Mouse (Mus musculus) kidney, adult 2 months (tissue): Measurements from ENCODE around the gene Npas3. TPM values are rescaled to one million over a fixed set of nuclear protein-coding genes. Genes with fewer than 3 reads are reported as not detected.
A peak's percentile ranks its signal among the peaks of the same experiment; 100 is the strongest.

ENCODE experiments used
- DNase-seq: peaks from one replicate; pipeline ENCODE4 v3.0.0; 2021
- H3K27ac ChIP-seq: fragments of 200-500 bp; 2 replicates; pipeline ENCODE4 v1.5.1; 2012; ENCODE audit warnings: low read depth, low read length, control low read depth, inconsistent platforms; ENCODE audit not compliant: insufficient read depth
- H3K27me3 ChIP-seq: fragments of 200-500 bp; replicated peaks from 2 replicates; pipeline ENCODE4 v1.6.1; 2012; ENCODE audit warnings: mild to moderate bottlenecking, moderate library complexity, low read length, inconsistent platforms; ENCODE audit not compliant: control insufficient read depth, insufficient read depth
- H3K36me3 ChIP-seq: fragments of 200-500 bp; 2 replicates; pipeline ENCODE4 v1.6.1; 2012; ENCODE audit warnings: mild to moderate bottlenecking, moderate library complexity, low read length, inconsistent platforms; ENCODE audit not compliant: control insufficient read depth, insufficient read depth
- H3K4me1 ChIP-seq: fragments of 200-500 bp; 2 replicates; pipeline ENCODE4 v1.6.1; 2011; ENCODE audit warnings: low read length; ENCODE audit not compliant: control insufficient read depth, insufficient read depth
- H3K4me3 ChIP-seq: fragments of 200-500 bp; 2 replicates; pipeline ENCODE4 v1.5.1; 2011; ENCODE audit warnings: mild to moderate bottlenecking, low read depth, low read length, control low read depth; ENCODE audit not compliant: insufficient read depth
- CTCF ChIP-seq: fragments of 200-500 bp; conservative IDR thresholded peaks from 2 replicates; pipeline ENCODE4 v1.5.1; 2011; ENCODE audit warnings: low read depth, mild to moderate bottlenecking, control low read depth, low read length, moderate library complexity, mixed read lengths; ENCODE audit not compliant: insufficient read depth, insufficient read length
- POLR2A ChIP-seq: fragments of 200-500 bp; IDR thresholded peaks from one replicate; pipeline ENCODE4 v1.6.1; 2011; ENCODE audit warnings: low read depth, low read length, control low read depth
- WGBS: fragments of 180-500 bp; shearing (Covaris S2); methylation state at CpG from one replicate; pipeline ENCODE4 v1.1.7; 2018; 5-methylcytosine and 5-hydroxymethylcytosine counted together
- polyA plus RNA-seq: library from polyadenylated mRNA; depleted of rRNA; stranded (reverse); fragments of >200 nt; gene quantifications from 2 replicates; pipeline ENCODE4 v1.2.3, GENCODE M21; 2012

The Npas3 gene
- polyA plus RNA-seq, 1 experiment = 0.11 TPM

- DNase-seq = peak; percentile 23
- 98% methylated on average over 6 of the region's 6 CpGs for WGBS
- no peaks in the 10 kb centered on the region for H3K27me3 ChIP-seq
- no peak overlapping the region for H3K27ac ChIP-seq
- H3K4me1 ChIP-seq = no peaks in the 10 kb centered on the region
- H3K36me3 ChIP-seq = no peaks in the 10 kb centered on the region
- no peak overlapping the region for H3K4me3 ChIP-seq
- TF ChIP-seq POLR2A (no peak), CTCF (peak; percentile 38)
These were observed 743.9 kb downstream of the Npas3 start for GRCm38 (mm10) chr12:53992411-53992810.

- DNase-seq = no peak
- no peaks in the 10 kb centered on the region for H3K36me3 ChIP-seq
- H3K4me3 ChIP-seq = no peak overlapping the region
- no peak for TF ChIP-seq CTCF
- no peak for TF ChIP-seq POLR2A
- H3K27me3 ChIP-seq = no peaks in the 10 kb centered on the region
- H3K27ac ChIP-seq = no peak overlapping the region
- WGBS = 72% methylated on average over 5 of the region's 5 CpGs
- no peaks in the 10 kb centered on the region for H3K4me1 ChIP-seq
These were observed 747.2 kb downstream of the Npas3 start for GRCm38 (mm10) chr12:53995710-53996109.

- no peak for DNase-seq
- no peaks in the 10 kb centered on the region for H3K4me1 ChIP-seq
- no peaks in the 10 kb centered on the region for H3K27me3 ChIP-seq
- H3K27ac ChIP-seq = no peak overlapping the region
- WGBS = 81% methylated on average over 3 of the region's 3 CpGs
- no peaks in the 10 kb centered on the region for H3K36me3 ChIP-seq
- TF ChIP-seq CTCF = no peak
- no peak for TF ChIP-seq POLR2A
- H3K4me3 ChIP-seq = no peak overlapping the region
These were observed 748.7 kb downstream of the Npas3 start for GRCm38 (mm10) chr12:53997141-53997540.

GRCm38 (mm10) chr12:53999647-54000637 lies 751.5 kb downstream of the Npas3 start:
- TF ChIP-seq CTCF (no peak), POLR2A (no peak)
- no peak overlapping the region for H3K27ac ChIP-seq
- no peaks in the 10 kb centered on the region; the same call in 1 of the 2 replicates for H3K27me3 ChIP-seq
- no peak overlapping the region for H3K4me3 ChIP-seq
- no peak for DNase-seq
- 28% methylated on average over 15 of the region's 15 CpGs for WGBS
- H3K36me3 ChIP-seq = no peaks in the 10 kb centered on the region
- H3K4me1 ChIP-seq = no peaks in the 10 kb centered on the region

GRCm38 (mm10) chr12:54002496-54002895 lies 754.0 kb downstream of the Npas3 start:
- H3K4me3 ChIP-seq = no peak overlapping the region
- H3K27ac ChIP-seq = no peak overlapping the region
- no peaks in the 10 kb centered on the region for H3K4me1 ChIP-seq
- TF ChIP-seq CTCF = no peak
- 80% methylated on average over 4 of the region's 4 CpGs for WGBS
- H3K36me3 ChIP-seq = no peaks in the 10 kb centered on the region
- DNase-seq = no peak
- H3K27me3 ChIP-seq = no peaks in the 10 kb centered on the region; the same call in 1 of the 2 replicates

- Histone ChIP-seq H3K36me3 (no peaks in the 10 kb centered on the region), H3K27me3 (no peaks in the 10 kb centered on the region; the same call in 1 of the 2 replicates), H3K4me1 (no peaks in the 10 kb centered on the region), H3K4me3 (no peak overlapping the region), H3K27ac (no peak overlapping the region)
- WGBS = 54% methylated on average over 8 of the region's 8 CpGs
- no peak for DNase-seq
- TF ChIP-seq CTCF (no peak), POLR2A (no peak)
These were observed 756.1 kb downstream of the Npas3 start for GRCm38 (mm10) chr12:54004606-54005005.

GRCm38 (mm10) chr12:54005546-54005945 lies 757.1 kb downstream of the Npas3 start:
- Histone ChIP-seq H3K4me3 (no peak overlapping the region), H3K36me3 (no peaks in the 10 kb centered on the region), H3K27ac (no peak overlapping the region), H3K27me3 (no peaks in the 10 kb centered on the region; the same call in 1 of the 2 replicates), H3K4me1 (no peaks in the 10 kb centered on the region)
- DNase-seq = no peak
- 56% methylated on average over 4 of the region's 4 CpGs for WGBS
- no peak for TF ChIP-seq POLR2A
- TF ChIP-seq CTCF = no peak
